Mouse (Mus musculus): ENCODE data around the gene Nell2.
A peak's percentile ranks its signal among the peaks of the same experiment; 100 is the strongest.

Gene Nell2

GRCm38 (mm10) chr15:95476440-95476839 is 51.9 kb downstream of the Nell2 start:
- DNase-seq (ENCODE audit: low spot score in 2 of 2): no peak

- DNase-seq (ENCODE audit: low spot score in 2 of 2): peak; percentile 42 to 62
Measured at GRCm38 (mm10) chr15:95473976-95474375, 54.4 kb downstream of the Nell2 start.

- no peak for DNase-seq (ENCODE audit: low spot score in 2 of 2)
Measured at GRCm38 (mm10) chr15:95467195-95467594, 61.2 kb downstream of the Nell2 start.

GRCm38 (mm10) chr15:95460041-95460566 is 68.3 kb downstream of the Nell2 start:
- DNase-seq (ENCODE audit: low spot score in 2 of 2): no peak

GRCm38 (mm10) chr15:95444586-95444985 is 83.8 kb downstream of the Nell2 start:
- DNase-seq (ENCODE audit: low spot score in 2 of 2): no peak

- DNase-seq (ENCODE audit: low spot score in 2 of 2): no peak
Measured at GRCm38 (mm10) chr15:95437740-95438139, 90.6 kb downstream of the Nell2 start.

- DNase-seq (ENCODE audit: low spot score in 2 of 2): no peak
Measured at GRCm38 (mm10) chr15:95436261-95436660, 92.1 kb downstream of the Nell2 start.

- no peak for DNase-seq (ENCODE audit: low spot score in 2 of 2)
Measured at GRCm38 (mm10) chr15:95431156-95431799, 97.1 kb downstream of the Nell2 start.

GRCm38 (mm10) chr15:95430000-95430399 is 98.4 kb downstream of the Nell2 start:
- DNase-seq (ENCODE audit: low spot score in 2 of 2): peak in 1 of 2 experiments; percentile 42

GRCm38 (mm10) chr15:95428003-95428663 is 100.2 kb downstream of the Nell2 start:
- no peak for DNase-seq (ENCODE audit: low spot score in 2 of 2)

- DNase-seq (ENCODE audit: low spot score in 2 of 2): no peak
Measured at GRCm38 (mm10) chr15:95425085-95425484, 103.3 kb downstream of the Nell2 start.

GRCm38 (mm10) chr15:95422226-95422950 is 106.0 kb downstream of the Nell2 start:
- no peak for DNase-seq (ENCODE audit: low spot score in 2 of 2)

- DNase-seq (ENCODE audit: low spot score in 2 of 2): no peak
Measured at GRCm38 (mm10) chr15:95418641-95419040, 109.7 kb downstream of the Nell2 start.

- no peak for DNase-seq (ENCODE audit: low spot score in 2 of 2)
Measured at GRCm38 (mm10) chr15:95411949-95412741, 116.2 kb downstream of the Nell2 start.

- no peak for DNase-seq (ENCODE audit: low spot score in 2 of 2)
Measured at GRCm38 (mm10) chr15:95410213-95410843, 118.0 kb downstream of the Nell2 start.

GRCm38 (mm10) chr15:95390347-95390746 is 138.0 kb downstream of the Nell2 start:
- DNase-seq (ENCODE audit: low spot score in 2 of 2): no peak

GRCm38 (mm10) chr15:95388950-95389349 is 139.4 kb downstream of the Nell2 start:
- no peak for DNase-seq (ENCODE audit: low spot score in 2 of 2)

GRCm38 (mm10) chr15:95380859-95381258 is 147.5 kb downstream of the Nell2 start:
- no peak for DNase-seq (ENCODE audit: low spot score in 2 of 2)

GRCm38 (mm10) chr15:95370720-95371395 is 157.5 kb downstream of the Nell2 start:
- peak in 1 of 2 experiments; percentile 43 for DNase-seq (ENCODE audit: low spot score in 2 of 2)

- DNase-seq (ENCODE audit: low spot score in 2 of 2): no peak
Measured at GRCm38 (mm10) chr15:95368185-95368584, 160.2 kb downstream of the Nell2 start.

- no peak for DNase-seq (ENCODE audit: low spot score in 2 of 2)
Measured at GRCm38 (mm10) chr15:95366506-95366905, 161.9 kb downstream of the Nell2 start.

Data from left cerebral cortex, adult 9 months (tissue).